Mouse (Mus musculus): Measurements from ENCODE around the gene Dysf. TPM values are rescaled to one million over a fixed set of nuclear protein-coding genes. Genes with fewer than 3 reads are reported as not detected.

Dysf gene
- polyA plus RNA-seq (2015; fragmentation: Nextera tagmentation; extraction: Ambion mirVana): 8.0 and 21.2 TPM in 2 replicates

GRCm38 (mm10) chr6:84008363-84009171, at the start of gene Dysf:
Gene Dysf (plus strand): TSS chr6:84008590.

Other genes starting within 250 kb of the Dysf start
- gene Ankrd53, start 245.9 kb upstream of the Dysf start, polyA plus RNA-seq (2015; fragmentation: Nextera tagmentation; extraction: Ambion mirVana): 0.11 and 0.22 TPM in 2 replicates
- gene Tex261, start 232.8 kb upstream of the Dysf start, polyA plus RNA-seq (2015; fragmentation: Nextera tagmentation; extraction: Ambion mirVana): 66.0 and 117 TPM in 2 replicates
- gene Nagk, start 213.6 kb upstream of the Dysf start, polyA plus RNA-seq (2015; fragmentation: Nextera tagmentation; extraction: Ambion mirVana): 89.9 and 97.9 TPM in 2 replicates
- 8.9 and 10.2 TPM in 2 replicates for gene Paip2b, start 176.8 kb upstream of the Dysf start, polyA plus RNA-seq (2015; fragmentation: Nextera tagmentation; extraction: Ambion mirVana)
- 36.4 and 44.8 TPM in 2 replicates for gene Zfp638, start 141.5 kb upstream of the Dysf start, polyA plus RNA-seq (2015; fragmentation: Nextera tagmentation; extraction: Ambion mirVana)